Mouse (Mus musculus): Measurements from ENCODE around the gene Pappa2. TPM values are rescaled to one million over a fixed set of nuclear protein-coding genes. Genes with fewer than 3 reads are reported as not detected.

Gene Pappa2
- polyA plus RNA-seq, 2 experiments: 0.07 to 0.08 TPM

DNA sequence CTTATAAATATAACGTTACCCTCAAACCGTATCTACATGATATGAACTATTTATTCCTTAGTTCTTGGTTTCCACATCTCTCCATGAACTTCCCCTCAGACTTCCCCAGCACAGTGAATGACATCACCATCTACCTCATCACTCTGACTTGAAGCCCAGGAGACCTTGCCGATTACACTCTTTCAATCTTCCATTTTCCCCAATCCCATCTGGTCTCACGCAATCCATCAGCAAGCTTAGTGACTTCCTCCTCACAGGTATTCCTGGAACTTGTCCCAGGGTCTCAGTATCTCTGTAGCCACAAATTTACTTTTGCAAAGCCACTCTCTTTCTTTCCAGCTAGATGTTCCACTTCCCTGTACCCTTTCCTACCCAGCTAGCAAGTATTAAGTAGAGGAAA is 209.5 kb downstream of the Pappa2 start:
- Histone ChIP-seq H3K4me1 (replicated peaks; ENCODE audit: control insufficient read depth in 2 of 2, insufficient read depth in 2 of 2, low read length in 1 of 2) (no peaks in the 10 kb centered on the region), H3K36me3 (replicated peaks; ENCODE audit: control insufficient read depth, insufficient read depth, low read depth) (no peaks in the 10 kb centered on the region), H3K9ac (replicated peaks) (no peak overlapping the region), H3K27me3 (ENCODE audit: control insufficient read depth, insufficient read depth, low read length) (no peaks in the 10 kb centered on the region), H3K27ac (no peak overlapping the region), H3K9me3 (ENCODE audit: control insufficient read depth, low read length) (no peaks in the 10 kb centered on the region), H3K4me2 (ENCODE audit: low read depth) (no peak overlapping the region), H3K4me3 (ENCODE audit: insufficient read depth in 1 of 2, low read depth in 2 of 2, low read length in 2 of 2) (no peak overlapping the region)
- WGBS (ENCODE audit: insufficient replicate concordance): 71% methylated on average over 4 of the region's 4 CpGs
- no peak for ATAC-seq (ENCODE audit: insufficient read depth)
- TF ChIP-seq EP300 (IDR thresholded peaks at IDR 0.05; ENCODE audit: low read depth) (no peak), CTCF (IDR thresholded peaks at IDR 0.05; ENCODE audit: low read depth) (no peak)
- no peak for DNase-seq (ENCODE audit: low read depth in 3 of 3, low spot score in 3 of 3)

DNA sequence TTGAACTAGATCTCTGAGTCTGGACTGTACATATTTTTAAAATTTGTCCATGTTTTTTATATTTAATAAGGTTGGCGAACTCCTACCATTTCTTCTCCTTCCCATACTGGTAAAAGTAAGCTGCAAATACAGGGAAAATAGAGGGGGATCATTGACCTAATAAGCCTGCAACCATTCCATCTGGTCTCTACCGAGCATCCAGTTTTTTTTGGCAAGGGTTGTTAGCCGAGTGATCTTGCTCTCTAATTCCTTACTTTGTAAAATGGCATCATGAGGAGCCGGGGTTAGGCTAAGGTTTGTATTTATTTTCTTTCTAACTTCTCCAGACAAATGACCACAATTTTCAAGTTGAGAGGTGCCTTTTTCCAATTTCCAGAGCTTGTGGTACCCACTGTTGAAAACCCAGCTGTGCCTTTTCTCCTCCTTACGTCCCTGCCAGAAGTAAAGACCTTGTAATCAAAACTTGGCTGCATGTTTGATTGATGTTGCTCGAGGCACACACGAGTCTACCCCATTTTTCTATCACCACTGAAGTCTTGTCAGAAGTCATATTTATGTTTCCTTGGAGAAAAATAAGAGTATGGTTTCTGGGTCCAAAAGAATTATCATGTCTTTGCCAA is 210.1 kb downstream of the Pappa2 start:
- ATAC-seq (ENCODE audit: insufficient read depth) (no peak), DNase-seq (ENCODE audit: low read depth in 3 of 3, low spot score in 3 of 3) (no peak)
- Histone ChIP-seq H3K4me3 (ENCODE audit: insufficient read depth in 1 of 2, low read depth in 2 of 2, low read length in 2 of 2) (no peak overlapping the region), H3K9me3 (ENCODE audit: control insufficient read depth, low read length) (no peaks in the 10 kb centered on the region), H3K27me3 (ENCODE audit: control insufficient read depth, insufficient read depth, low read length) (no peaks in the 10 kb centered on the region), H3K27ac (no peak overlapping the region), H3K9ac (replicated peaks) (no peak overlapping the region), H3K4me1 (replicated peaks; ENCODE audit: control insufficient read depth in 2 of 2, insufficient read depth in 2 of 2, low read length in 1 of 2) (no peaks in the 10 kb centered on the region), H3K36me3 (replicated peaks; ENCODE audit: control insufficient read depth, insufficient read depth, low read depth) (no peaks in the 10 kb centered on the region), H3K4me2 (ENCODE audit: low read depth) (no peak overlapping the region)
- WGBS (ENCODE audit: insufficient replicate concordance): 51% methylated on average over 7 of the region's 7 CpGs
- TF ChIP-seq EP300 (IDR thresholded peaks at IDR 0.05; ENCODE audit: low read depth) (no peak), CTCF (IDR thresholded peaks at IDR 0.05; ENCODE audit: low read depth) (no peak)

DNA sequence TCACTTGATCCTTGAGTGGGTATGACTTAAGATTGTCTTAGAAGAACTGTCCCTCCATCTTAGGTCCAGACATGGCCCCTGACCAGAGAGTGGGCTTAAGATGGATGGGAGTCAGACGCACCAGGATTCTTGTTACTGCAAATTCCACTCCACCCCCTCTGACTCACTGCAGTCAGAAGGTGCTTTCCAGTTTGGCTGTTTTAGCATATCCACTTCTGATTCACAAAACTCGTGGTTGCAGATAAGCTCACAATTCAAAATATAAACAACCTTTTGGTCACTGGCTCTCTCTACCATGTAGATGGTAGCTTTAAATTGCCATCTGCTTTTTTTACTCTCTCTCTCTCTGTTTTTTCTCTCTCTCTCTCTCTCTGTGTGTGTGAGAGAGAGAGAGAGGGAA is 214.4 kb downstream of the Pappa2 start:
- H3K36me3 ChIP-seq (replicated peaks; ENCODE audit: control insufficient read depth, insufficient read depth, low read depth): no peaks in the 10 kb centered on the region
- no peak overlapping the region for H3K27ac ChIP-seq
- no peak overlapping the region for H3K9ac ChIP-seq (replicated peaks)
- DNase-seq (ENCODE audit: low read depth in 3 of 3, low spot score in 3 of 3) (no peak), ATAC-seq (ENCODE audit: insufficient read depth) (no peak)
- H3K9me3 ChIP-seq (ENCODE audit: control insufficient read depth, low read length): no peaks in the 10 kb centered on the region
- no peak overlapping the region for H3K4me2 ChIP-seq (ENCODE audit: low read depth)
- H3K4me3 ChIP-seq (ENCODE audit: insufficient read depth in 1 of 2, low read depth in 2 of 2, low read length in 2 of 2): no peak overlapping the region
- 34% methylated on average over 2 of the region's 2 CpGs for WGBS (ENCODE audit: insufficient replicate concordance)
- H3K27me3 ChIP-seq (ENCODE audit: control insufficient read depth, insufficient read depth, low read length): no peaks in the 10 kb centered on the region
- TF ChIP-seq CTCF (IDR thresholded peaks at IDR 0.05; ENCODE audit: low read depth) (no peak), EP300 (IDR thresholded peaks at IDR 0.05; ENCODE audit: low read depth) (no peak)
- H3K4me1 ChIP-seq (replicated peaks; ENCODE audit: control insufficient read depth in 2 of 2, insufficient read depth in 2 of 2, low read length in 1 of 2): no peaks in the 10 kb centered on the region

DNA sequence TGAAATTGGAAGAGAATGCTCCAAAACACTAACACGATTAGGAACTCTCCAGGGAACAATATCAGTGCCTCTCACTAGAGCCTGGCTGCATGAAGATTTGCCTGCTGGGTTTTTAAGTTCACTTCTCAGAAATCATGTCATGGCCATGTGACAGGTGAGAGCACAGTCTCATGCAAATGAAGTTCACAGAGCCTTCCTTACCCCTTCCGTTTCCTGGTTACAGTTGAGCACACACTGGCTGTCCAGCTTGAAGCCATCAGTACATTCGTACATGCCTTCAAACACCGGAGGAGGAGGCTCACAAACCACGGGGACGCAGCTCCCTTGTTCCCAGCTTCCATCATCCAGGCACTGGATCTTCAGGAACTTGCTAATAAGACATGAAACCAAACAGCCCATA is 215.6 kb downstream of the Pappa2 start:
- ATAC-seq (ENCODE audit: insufficient read depth) (no peak), DNase-seq (ENCODE audit: low read depth in 3 of 3, low spot score in 3 of 3) (no peak)
- no peak for TF ChIP-seq CTCF (IDR thresholded peaks at IDR 0.05; ENCODE audit: low read depth)
- TF ChIP-seq EP300 (IDR thresholded peaks at IDR 0.05; ENCODE audit: low read depth): no peak
- H3K9me3 ChIP-seq (ENCODE audit: control insufficient read depth, low read length): no peaks in the 10 kb centered on the region
- H3K27me3 ChIP-seq (ENCODE audit: control insufficient read depth, insufficient read depth, low read length): no peaks in the 10 kb centered on the region
- no peaks in the 10 kb centered on the region for H3K4me1 ChIP-seq (replicated peaks; ENCODE audit: control insufficient read depth in 2 of 2, insufficient read depth in 2 of 2, low read length in 1 of 2)
- H3K9ac ChIP-seq (replicated peaks): no peak overlapping the region
- no peaks in the 10 kb centered on the region for H3K36me3 ChIP-seq (replicated peaks; ENCODE audit: control insufficient read depth, insufficient read depth, low read depth)
- H3K4me3 ChIP-seq (ENCODE audit: insufficient read depth in 1 of 2, low read depth in 2 of 2, low read length in 2 of 2): no peak overlapping the region
- 51% methylated on average over 6 of the region's 6 CpGs for whole genome bisulfite sequencing (ENCODE audit: insufficient replicate concordance)
- no peak overlapping the region for H3K4me2 ChIP-seq (ENCODE audit: low read depth)
- no peak overlapping the region for H3K27ac ChIP-seq

DNA sequence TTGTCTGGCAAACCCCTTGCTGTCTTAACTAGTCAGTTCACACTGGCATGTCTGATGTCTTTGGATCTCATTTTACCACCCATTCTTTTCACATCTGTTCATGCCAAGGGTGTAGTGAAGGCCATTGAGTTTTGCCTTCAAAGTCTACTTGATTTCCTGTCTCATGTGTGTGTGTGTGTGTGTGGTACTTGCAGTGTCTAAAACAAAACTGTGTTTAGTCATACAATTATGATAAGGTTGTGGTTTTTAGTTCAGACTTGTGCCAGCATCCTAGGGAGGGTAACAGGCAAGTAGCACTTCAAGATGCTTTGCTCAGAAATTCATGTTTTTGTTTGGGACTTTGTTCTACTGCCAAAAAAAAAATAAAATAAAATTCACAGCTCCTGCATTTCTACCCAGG is 216.1 kb downstream of the Pappa2 start:
- no peaks in the 10 kb centered on the region for H3K9me3 ChIP-seq (ENCODE audit: control insufficient read depth, low read length)
- no peaks in the 10 kb centered on the region for H3K4me1 ChIP-seq (replicated peaks; ENCODE audit: control insufficient read depth in 2 of 2, insufficient read depth in 2 of 2, low read length in 1 of 2)
- DNase-seq (ENCODE audit: low read depth in 3 of 3, low spot score in 3 of 3) (no peak), ATAC-seq (ENCODE audit: insufficient read depth) (no peak)
- no peak overlapping the region for H3K4me3 ChIP-seq (ENCODE audit: insufficient read depth in 1 of 2, low read depth in 2 of 2, low read length in 2 of 2)
- no peaks in the 10 kb centered on the region for H3K36me3 ChIP-seq (replicated peaks; ENCODE audit: control insufficient read depth, insufficient read depth, low read depth)
- H3K27me3 ChIP-seq (ENCODE audit: control insufficient read depth, insufficient read depth, low read length): no peaks in the 10 kb centered on the region
- no peak overlapping the region for H3K9ac ChIP-seq (replicated peaks)
- TF ChIP-seq CTCF (IDR thresholded peaks at IDR 0.05; ENCODE audit: low read depth) (no peak), EP300 (IDR thresholded peaks at IDR 0.05; ENCODE audit: low read depth) (no peak)
- H3K4me2 ChIP-seq (ENCODE audit: low read depth): no peak overlapping the region
- H3K27ac ChIP-seq: no peak overlapping the region

Measured in liver, embryonic 14.5 days (tissue).